Mouse (Mus musculus) hindlimb bud, embryonic 11.5 days (tissue): ENCODE data around the gene Acyp1.

Experiments
- DNase-seq: peaks from one replicate; pipeline ENCODE4 v3.0.0-alpha.2; 2012; ENCODE audit warnings: low read depth, low spot score; ENCODE audit errors: extremely low spot score

Gene Acyp1

DNA sequence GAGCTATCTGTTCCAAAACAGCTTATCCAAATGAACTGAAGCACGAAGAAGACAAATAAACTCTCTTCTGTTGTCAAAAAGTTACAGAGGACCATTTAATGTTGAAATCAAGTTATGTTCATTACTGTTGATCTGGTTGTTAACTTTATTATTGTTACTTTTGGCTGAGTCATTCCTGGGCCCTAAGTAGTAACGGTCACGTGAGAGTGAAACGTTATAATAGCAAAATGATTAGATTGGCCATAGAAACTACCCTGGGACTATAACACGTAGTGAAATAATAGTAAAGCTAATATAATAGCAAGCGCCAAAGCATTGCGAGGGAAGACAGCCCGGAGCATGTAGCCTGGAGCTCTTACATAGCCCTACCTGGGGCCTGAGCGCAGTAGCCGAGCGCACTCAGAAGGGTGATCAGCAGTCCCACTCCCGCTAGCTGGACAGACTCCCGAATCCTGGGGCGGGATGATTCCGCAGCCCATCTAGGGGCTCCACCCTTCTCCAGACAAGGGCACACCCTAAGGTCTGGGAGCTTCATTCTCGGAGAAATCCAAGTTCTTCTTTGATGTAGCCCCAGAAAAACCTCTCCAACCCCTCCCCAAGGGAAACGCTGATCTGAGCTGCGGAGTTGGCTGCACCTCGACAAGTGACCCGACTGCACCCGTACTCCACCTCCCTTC lies at the start of gene Acyp1:
Acyp1 (minus strand) TSS at position 630 of the 677 bp plus-strand sequence.
- DNase-seq = no peak

DNA sequence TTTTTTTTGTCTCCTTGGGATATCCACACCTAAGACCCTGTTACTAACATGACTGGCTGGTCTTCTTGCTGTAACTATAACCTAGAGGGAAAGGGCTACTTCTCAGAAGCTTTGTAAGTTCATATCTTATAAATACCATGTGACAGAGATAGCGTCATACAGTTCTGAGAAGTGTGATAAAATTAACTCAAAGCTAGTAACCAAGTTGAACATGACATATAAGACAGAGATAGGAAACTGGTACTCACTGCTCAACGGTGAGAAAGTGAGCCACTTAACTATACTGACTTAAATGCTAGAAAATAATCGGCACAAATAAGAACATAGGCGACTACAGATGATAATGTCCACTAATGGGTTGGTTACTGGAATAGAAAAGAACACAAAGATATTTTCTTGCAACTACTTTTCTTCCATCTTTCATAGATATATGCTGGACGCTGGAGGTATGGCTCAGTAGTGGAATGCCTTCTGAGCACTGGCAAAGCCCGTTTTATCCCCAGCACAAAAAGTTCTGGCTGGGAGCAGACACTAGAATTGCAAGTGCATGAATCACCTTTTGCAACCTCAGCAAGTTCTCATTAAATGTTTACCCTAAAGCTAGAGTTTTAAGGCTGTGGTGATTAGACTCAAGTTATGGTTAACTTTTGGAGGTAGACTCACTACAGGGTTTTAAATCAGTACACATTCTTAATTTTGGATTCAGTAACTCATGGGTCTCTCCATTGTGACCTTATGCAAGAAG lies 49.5 kb upstream of the Acyp1 start:
- no peak for DNase-seq

GRCm38 (mm10) chr12:85330153-85330552 lies 41.9 kb upstream of the Acyp1 start:
- no peak for DNase-seq

DNA sequence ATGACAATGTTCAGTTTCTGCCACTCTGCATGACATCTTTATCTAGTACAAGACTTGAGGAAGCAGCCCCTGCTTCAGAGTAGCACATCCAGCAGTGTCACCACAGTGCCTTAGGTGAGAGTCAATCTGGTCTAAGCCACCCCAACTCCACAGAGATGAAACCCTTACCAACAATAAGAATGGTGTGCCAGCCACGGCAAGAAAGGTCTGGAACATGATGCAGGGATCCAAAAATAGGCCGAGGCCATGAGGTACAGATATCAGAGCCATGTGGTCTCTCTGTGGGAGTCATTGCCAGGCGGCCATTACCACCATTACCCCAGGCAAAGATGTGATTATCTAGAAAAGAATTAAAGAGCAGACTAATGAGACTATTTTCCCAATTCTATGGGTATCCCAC lies 20.4 kb upstream of the Acyp1 start:
- no peak for DNase-seq

DNA sequence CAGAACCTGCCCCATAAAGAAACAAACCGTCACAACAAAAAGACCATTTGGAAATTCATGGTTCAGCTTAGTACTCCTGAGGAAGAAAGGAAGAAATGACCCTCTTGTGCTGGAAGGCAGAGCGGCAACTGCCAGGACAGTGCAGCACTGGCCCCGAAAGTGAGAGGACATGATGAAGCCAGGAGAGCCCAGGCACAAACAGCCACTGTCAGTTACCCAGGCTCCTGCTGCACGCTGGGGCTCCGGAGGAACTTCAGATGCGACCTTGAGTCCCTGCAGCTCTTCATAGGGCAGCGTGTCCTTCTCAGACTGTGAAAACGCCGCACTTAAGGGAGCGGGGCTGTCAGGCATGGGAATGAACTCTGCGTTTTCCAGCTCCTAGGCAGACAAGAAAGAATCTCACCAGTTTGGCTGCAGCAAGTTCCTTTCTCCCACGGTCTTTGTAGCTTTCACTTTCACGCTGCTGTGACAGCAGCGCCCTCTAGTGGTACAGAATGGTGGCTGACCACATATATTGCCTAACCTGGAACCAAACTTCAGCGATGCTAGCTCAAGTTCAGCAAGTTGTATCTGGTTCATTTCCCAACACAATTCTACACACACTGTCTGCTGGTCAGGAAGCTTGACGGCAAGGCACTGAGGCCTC lies 17.1 kb upstream of the Acyp1 start:
- DNase-seq = peak; percentile 96

GRCm38 (mm10) chr12:85304725-85305124 lies 16.5 kb upstream of the Acyp1 start:
- no peak for DNase-seq

- no peak for DNase-seq
These were observed 15.0 kb upstream of the Acyp1 start for GRCm38 (mm10) chr12:85303256-85303655.

- no peak for DNase-seq
These were observed 10.6 kb upstream of the Acyp1 start for GRCm38 (mm10) chr12:85298835-85299180.

DNA sequence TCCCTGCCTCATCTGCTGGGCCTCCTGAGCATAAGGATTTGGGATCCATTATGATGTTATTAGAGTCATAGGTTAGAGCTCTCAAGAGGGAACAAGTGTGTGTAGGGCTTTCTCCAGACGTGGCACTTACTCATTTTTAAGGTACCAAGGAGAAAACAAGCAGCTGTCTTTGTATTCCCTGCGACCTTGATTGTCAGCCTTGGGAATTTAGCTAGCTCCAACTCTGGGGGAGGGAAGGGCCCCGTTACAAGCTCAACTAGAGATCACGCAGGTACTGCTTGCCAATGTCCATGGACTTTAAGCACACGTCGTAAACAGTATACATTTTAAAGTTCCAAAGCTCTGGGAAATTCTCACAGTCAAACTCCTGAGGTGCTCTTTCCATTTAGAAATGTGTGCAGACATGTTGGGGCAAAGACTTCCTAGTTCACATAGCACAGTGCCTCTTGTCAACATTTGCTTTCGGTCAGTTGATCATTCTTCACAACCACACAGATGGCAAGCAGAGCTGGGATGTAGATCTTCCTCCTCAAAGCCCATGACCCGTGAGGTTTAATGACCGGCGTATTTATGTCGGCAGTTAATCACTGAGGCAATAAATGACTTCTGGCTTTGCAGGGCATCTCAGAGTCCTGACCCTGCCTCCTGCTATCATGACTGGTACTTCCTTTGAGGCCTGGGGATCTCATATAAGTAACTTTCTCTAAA lies 10.0 kb upstream of the Acyp1 start:
- peak; percentile 75 for DNase-seq

DNA sequence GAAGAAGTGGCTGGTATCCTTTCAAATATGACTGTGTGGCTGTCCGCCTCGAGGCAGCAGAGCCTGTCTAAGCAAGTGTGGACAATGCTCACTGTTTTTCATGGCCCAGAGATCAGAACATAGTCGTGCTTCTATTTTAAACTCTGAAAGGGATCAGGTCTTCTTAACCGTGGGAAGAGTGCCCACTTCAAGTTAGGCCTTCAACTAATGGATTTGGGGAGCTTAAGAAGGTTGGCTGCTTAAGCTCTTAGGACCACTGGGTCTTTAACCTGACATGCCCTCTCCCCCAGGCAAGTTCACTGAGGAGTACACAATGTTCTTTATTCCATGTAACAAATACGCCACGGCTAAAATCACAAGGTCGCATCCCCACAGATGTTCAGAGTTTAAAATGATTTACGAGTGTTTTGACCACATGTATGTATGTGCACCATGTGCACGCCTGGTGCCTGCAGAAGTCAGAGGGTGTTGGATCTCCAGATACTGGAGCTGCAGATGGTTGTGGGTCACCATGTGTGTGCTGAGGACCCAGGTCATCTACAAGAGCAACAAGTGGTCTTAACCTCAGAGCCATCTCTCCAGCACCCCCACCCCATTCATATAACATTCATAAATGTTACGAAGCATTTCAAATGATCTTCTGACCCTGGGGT lies 9.2 kb upstream of the Acyp1 start:
- DNase-seq = no peak

DNA sequence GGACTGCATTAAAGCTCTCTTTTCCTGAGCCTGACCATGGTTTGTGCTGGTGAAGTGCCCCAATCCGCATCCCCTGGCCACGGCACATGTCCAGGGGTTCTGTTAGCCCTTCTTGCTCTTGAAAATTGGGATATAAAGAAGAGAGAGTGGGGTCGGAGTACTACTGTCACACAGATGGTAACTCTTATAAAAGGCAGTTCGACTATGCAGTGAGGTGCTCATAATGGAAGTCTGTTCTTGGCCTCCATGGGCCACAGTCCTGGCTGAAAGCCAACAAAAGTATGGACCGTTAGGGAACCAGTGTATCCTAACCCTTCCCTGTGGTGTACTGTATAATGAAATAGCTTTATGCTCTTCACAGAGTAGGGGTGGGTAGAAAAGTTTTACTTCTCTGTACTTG lies 8.7 kb upstream of the Acyp1 start:
- no peak for DNase-seq

DNA sequence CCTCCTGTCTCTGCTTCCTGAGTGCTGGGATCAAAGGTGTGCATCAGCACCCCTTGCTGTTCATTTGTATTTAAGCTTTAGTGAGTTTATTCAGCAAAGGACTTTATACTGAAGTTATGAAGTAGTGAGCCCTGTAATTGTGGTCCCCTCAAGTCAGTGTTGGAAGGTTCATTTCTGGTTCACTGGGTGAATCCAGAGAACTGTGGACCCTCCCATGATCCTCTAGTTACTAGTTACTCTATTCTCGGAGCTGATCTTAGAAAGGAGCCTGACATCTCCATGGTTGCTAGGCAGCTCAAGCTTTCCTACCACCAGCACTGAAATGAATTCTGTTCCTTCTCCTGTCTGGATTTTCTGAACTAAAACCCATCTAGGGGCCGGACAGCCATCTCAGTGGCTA lies 7.3 kb upstream of the Acyp1 start:
- no peak for DNase-seq

DNA sequence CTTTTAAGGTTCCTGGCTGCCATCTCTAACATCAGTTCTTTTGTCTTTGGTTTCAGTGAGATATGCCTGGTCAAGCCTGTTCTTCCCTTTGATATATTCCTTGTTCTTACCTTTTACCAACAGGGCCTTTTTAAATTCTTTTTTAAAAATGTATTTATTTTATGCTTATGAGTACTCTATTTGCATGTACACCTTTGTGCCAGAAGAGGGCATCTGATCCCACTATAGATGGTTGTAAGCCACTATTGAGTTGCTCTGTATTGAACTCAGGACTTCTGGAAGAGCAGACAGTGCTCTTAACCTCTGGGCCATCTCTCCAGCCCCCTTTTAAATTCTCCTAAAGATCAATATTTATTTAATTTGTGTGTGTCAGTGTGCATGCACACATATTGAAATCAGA lies 4.7 kb upstream of the Acyp1 start:
- DNase-seq = no peak

DNA sequence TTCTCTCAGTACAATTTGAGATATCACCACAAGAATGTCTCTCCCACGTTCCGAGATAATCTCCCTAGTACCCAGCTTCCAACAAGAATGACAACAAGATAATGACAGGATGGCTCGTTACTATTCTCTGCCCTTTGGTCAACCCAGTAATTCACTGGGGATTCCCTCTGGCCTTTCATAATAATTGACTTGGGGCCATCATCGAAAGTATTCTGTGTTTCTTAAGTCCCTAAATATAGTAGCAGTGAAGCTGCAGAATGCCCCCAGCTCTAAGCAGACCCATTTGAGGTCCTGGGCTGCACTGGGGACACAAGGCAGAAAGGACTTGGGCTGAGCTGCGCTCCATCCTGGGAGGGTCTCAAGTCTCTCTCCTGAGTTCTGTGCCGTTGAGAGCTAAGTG lies 4.0 kb upstream of the Acyp1 start:
- DNase-seq = no peak

GRCm38 (mm10) chr12:85291541-85291940 lies 3.3 kb upstream of the Acyp1 start:
- DNase-seq = no peak

DNA sequence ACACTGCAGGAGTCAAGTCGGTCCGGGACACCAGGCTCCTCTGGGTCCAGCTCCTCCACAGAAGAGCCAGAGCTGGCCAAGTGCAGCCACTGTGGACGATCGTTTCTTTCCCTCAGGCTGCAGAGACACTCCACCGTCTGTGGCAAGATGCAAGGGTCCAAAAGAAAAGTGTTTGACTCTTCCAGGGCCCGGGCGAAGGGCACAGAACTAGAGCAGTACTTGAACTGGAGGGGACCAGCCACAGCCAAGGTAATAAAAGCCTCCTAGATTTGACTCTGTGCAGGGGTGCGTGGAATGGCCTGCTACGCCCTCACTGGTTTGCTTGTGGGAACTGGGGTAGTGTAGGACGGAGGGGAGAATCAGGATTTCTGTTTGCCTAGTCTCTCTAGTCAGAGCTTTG lies 2.4 kb upstream of the Acyp1 start:
- DNase-seq = no peak

- no peak for DNase-seq
These were observed 1.1 kb upstream of the Acyp1 start for GRCm38 (mm10) chr12:85289157-85290000.

DNA sequence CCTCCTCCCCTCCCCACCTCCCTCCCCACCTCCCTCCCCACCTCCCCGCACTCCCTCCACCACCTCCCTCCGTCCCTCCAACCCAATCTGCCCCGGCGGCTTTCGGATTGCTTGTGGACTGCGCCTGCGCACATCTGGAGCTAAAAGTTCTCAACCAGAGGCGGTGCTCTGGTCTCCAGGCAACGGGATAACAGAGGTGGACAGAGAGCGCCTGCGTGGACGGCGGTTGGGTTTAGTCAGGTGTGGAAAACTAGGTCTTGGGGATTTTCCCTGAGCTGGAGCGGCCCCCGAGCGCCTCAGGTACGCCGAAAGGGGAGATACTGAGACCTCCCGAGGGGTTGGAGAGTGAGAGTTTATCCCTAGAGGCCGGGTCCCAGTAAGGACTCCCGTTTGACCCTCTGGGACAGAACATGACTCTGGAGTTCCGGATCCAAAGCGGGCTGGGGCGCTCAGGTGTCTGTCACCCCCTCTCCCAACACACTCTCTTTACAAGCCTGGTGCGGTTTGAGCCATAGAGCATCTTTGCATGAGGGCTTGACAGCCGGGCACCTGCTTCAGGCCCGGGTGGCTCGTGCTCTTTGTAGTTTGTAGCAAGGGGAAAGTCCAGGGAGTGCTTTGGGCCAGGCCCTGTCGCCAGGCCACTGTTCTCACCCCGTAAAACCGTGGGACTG lies 383 bp upstream of the Acyp1 start, which contains the start of gene Zc2hc1c:
Zc2hc1c (plus strand) TSS at position 106 of the 671 bp plus-strand sequence.
- DNase-seq = peak; percentile 79

DNA sequence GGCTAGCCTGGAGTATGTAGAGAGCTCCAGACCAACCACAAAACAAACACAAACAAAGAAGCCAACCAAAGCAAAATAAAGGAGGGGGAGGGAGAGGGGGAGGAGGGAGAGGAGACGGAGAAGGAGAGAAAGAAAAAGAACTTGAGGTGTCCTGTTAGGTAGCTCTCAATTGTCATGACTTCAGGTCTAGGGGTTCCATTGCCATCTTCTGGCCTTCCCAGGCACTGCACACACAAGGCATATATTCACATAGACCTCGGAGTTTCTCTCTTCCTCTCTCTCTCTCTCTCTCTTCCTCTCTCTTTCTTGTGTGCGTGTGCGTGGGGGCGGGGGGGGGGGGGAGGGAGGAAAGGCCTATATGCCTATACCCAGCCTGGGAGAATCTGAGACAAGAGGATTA lies 1.3 kb downstream of the Acyp1 start:
- DNase-seq = no peak

GRCm38 (mm10) chr12:85284996-85285395 lies 3.2 kb downstream of the Acyp1 start:
- DNase-seq = no peak
